ENCODE assay signal across 21 mouse cellular contexts in the genomic region with DNA sequence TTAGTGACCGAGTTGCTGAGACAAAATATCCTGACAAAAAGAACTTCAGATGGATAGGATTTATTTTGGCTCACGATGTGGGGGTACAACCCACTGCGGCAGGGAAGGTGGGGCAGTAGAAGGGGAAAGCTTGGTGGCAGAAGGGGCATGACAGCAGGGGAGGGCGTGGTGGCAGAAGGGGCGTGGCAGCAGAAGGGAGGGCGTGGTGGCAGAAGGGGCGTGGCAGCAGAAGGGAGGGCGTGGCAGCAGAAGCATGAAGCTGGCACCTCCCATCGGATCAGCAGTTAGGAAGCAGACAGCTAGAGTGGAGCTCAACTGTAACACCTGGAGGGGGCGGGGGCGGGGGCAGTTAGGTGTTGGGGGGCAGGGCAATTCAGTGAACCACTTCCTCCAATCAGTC. TPM values are rescaled to one million over a fixed set of nuclear protein-coding genes. Genes with fewer than 3 reads are reported as not detected.
"Had no signal": no experiment of that assay in that cellular context is flagged by ENCODE, and none has a peak within 500 bp of the region (broad histone marks: within the 10 kb centered on the region; RNA-seq: fewer than 3 reads in every experiment).

No protein-coding gene starts in this region.

- H3K9ac ChIP-seq: intestine, embryonic 15.5 days; limb, embryonic 12.5 days; limb, embryonic 15.5 days; liver, embryonic 13.5 days; midbrain, embryonic 12.5 days; midbrain, embryonic 15.5 days; neural tube, embryonic 12.5 days had no signal

- DNase-seq: kidney, adult 11 months; kidney, adult 8-10 months; kidney, postnatal 14 days; kidney, postnatal 4 days; left cerebral cortex, postnatal 4 days; liver, embryonic 13.5 days; lung, adult 2 months; lung, postnatal 14 days; lung, postnatal 4 days; retina, postnatal 1 day; right cerebral cortex, postnatal 25 days; thymus, postnatal 25 days had no signal

- H3K4me2 ChIP-seq: intestine, embryonic 15.5 days; limb, embryonic 12.5 days; limb, embryonic 15.5 days; liver, embryonic 13.5 days; midbrain, embryonic 12.5 days; midbrain, embryonic 15.5 days; neural tube, embryonic 12.5 days had no signal

- H3K36me3 ChIP-seq: intestine, embryonic 15.5 days; limb, embryonic 12.5 days; limb, embryonic 15.5 days; liver, embryonic 13.5 days; midbrain, embryonic 12.5 days; midbrain, embryonic 15.5 days; neural tube, embryonic 12.5 days had no signal

- H3K4me1 ChIP-seq: intestine, embryonic 15.5 days; limb, embryonic 12.5 days; limb, embryonic 15.5 days; liver, embryonic 13.5 days; midbrain, embryonic 12.5 days; midbrain, embryonic 15.5 days; neural tube, embryonic 12.5 days had no signal

- H3K27ac ChIP-seq: intestine, embryonic 15.5 days; limb, embryonic 12.5 days; limb, embryonic 15.5 days; liver, embryonic 13.5 days; midbrain, embryonic 12.5 days; midbrain, embryonic 15.5 days; neural tube, embryonic 12.5 days had no signal

- H3K4me3 ChIP-seq: intestine, embryonic 15.5 days; limb, embryonic 12.5 days; limb, embryonic 15.5 days; liver, embryonic 13.5 days; midbrain, embryonic 12.5 days; midbrain, embryonic 15.5 days; neural tube, embryonic 12.5 days had no signal

- H3K9me3 ChIP-seq: intestine, embryonic 15.5 days; limb, embryonic 12.5 days; limb, embryonic 15.5 days; liver, embryonic 13.5 days; midbrain, embryonic 12.5 days; midbrain, embryonic 15.5 days; neural tube, embryonic 12.5 days had no signal

- ATAC-seq: intestine, embryonic 15.5 days; midbrain, embryonic 15.5 days had no signal

- H3K27me3 ChIP-seq: intestine, embryonic 15.5 days; limb, embryonic 12.5 days; limb, embryonic 15.5 days; liver, embryonic 13.5 days; midbrain, embryonic 12.5 days; midbrain, embryonic 15.5 days; neural tube, embryonic 12.5 days had no signal

RNA-seq across cellular contexts. Expression of gene Dynlrb2, which starts 46.2 kb away (rescaled TPM):
- polyA plus RNA-seq: intestine, embryonic 15.5 days; limb, embryonic 12.5 days; limb, embryonic 15.5 days; liver, embryonic 13.5 days; liver, embryonic 16.5 days; small intestine, adult 2 months; spleen, adult 2 months had no signal
